Mouse (Mus musculus) MN1 (cell line): ENCODE results near the gene Sh3pxd2a.

ENCODE experiments used
- DNase-seq: peaks from one replicate; pipeline ENCODE4 v3.0.0-alpha.2; 2016; ENCODE audit warnings: low spot score

The Sh3pxd2a gene

DNA sequence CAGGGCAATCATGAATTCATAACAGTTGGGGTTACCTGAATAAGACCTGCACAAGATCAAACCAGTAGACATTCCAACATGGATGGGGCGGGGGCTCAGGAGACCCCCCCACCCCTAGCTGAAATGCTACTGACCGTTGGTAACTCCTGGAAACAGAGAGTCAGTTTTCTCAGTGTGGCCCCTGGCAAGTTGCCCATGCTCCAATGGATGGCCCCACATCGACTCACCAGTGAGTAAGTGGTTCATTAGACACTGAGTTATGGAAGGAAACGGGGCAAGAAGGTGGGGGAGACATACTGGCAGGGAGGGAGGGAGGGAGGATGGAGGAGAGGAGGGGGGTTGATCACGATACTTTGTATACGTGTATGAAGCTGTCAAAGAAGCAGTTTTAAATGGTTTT lies 8.2 kb downstream of the Sh3pxd2a start:
- no peak for DNase-seq

DNA sequence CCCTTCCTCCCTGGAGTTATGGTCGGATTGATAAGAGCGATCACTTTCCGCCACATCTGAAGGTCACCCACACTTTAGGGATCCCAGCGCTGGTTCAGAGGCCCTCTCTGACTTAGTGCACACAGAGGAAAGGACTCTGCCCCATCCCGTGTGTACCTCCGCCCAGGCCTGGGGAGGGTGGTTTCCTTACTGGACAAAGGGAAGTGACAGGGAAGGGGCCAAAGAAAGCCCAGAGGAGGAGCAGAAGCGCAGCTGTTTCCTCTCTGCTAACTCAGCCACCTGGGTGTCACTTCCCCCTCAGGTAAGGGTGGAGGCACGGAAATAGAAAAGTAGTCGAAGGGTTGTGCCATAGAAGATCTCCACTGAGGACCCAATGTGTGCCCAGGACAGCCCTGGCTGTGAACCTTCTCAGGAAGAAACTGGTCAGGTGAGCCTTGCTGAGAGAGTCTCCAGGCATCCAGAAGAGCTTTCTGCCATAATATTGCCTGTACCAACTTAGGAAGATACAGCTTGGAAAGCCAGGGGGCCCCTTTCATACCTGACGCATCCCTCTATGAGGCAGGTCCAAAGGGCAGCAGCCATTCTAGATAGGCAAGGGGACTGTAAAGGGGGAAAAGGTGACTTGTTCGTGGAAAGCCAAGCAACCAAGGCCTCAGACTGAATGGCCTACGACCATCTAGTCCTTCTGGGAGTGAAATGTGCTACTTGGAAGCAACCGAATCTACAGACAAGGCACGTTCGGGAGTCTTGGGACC lies 9.0 kb downstream of the Sh3pxd2a start:
- no peak for DNase-seq

DNA sequence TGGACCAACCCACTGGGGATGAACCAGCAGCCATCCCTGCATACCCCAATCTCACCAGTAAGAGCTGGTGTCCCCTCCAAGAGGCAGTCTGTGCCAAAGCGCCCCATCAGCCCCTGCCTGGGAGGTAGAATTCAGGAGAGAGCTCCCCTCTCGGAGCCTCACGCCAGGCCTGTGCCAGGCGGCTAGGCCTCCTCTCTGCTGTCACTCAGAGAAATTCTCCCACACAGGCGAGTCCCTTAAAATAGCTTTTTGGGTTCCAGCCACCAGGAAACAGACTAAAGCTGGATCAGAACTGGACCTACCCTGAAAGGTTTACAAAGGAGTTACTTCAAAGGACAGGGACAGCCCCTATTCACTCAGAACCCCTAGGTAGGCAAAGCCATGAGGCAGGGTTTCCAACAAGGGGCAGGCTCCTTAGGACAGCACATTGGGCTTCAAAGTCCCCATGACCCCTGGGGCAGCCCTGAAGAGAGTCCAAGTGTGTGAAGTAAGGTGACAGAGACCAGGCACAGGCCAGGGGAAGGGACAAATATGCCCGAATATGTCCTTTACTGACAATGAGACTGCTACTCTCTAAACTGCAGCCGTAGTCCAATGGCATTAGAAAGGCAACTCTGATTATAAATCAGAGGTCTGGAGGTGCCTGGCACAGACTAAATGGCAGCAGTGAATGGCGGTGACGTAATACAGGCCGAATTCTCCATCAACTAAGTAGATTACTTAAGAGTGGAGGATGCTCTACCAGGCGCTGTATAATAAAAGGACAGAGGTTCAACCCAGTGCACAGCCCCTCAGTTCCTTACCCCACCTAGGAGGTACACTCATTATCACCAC lies 9.8 kb downstream of the Sh3pxd2a start:
- peak; percentile 85 for DNase-seq

DNA sequence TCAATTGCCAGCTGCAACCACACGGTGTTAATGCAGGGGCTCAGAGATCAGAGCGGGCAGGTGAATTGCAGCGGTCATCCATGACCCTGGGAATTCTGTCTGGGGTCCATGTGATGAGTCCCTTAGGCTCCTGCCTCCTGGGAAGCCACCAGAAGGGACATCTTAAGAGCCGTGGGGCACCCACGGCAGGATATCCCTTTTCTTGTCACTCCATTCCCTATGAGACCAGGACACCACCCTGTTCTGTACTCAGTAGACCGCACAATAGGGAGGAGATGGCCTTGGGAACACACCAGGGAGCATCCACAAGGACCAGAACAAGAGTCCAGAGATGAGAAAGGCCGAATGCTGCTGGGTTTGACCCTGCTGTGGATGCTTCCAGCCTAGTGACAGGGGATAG lies 10.8 kb downstream of the Sh3pxd2a start:
- no peak for DNase-seq

DNA sequence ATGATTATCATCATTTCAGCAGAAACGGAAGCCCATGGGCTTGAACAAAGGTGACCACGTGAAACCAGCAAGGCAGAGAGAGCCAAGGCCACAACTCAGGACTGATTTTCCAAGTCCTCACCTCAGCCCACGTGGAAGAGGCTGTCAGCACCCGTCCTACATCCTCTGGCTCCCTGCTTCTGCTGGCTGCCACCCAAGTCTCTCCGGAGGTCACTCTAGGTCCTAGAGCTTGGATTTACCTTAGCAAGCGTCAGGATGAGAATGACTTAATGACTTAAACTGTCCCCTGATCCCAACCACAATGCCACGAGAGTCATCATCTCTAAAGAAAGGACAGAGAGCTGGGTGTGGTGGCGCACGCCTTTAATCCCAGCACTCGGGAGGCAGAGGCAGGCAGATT lies 11.5 kb downstream of the Sh3pxd2a start:
- no peak for DNase-seq

DNA sequence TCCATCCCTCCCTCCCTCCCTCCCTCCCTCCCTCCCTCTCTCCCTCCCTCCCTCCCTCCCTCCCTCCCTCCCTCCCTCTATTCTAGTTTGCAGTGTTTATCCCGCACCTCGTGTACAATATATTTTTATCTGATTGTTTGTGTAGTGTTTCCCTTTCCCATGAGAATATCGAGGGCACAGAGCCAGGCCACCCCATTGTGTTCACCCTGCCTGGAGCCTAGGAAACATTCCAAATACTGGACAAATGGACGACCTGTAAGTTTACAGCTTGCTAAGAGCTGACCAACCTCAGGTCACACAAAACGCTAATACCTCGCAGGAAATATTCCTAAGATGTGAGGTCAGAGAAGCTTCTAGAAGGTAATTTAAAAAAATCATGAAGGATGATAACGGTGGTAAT lies 12.0 kb downstream of the Sh3pxd2a start:
- no peak for DNase-seq

DNA sequence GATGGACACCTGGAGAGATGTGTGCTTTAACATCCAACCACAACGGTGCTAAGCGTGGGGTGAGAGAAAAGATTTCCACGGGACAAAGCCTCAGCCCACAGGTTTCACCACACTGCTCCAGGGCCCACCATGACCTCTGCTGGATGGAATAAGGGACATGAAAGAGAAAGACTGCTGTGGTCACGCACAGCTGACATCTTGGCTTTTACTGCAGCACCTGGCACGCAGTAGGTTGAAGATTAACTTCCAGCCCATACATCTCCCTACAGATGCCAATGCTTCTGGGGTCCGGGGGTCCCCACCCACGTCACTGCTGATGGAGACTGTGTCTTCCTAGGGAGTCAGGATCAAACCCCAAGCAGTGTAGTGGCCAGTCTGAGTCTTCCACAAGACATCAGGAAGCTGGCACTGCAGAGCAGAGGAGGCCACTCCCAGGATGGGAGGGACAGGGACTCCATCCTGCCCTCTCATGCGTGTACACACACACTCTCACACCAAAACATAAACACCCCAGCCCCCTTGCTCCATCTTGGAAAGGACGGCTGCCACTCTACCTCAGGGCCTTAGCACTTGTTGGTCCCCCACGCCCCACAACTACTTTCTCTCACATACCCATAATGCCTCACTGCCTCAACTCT lies 12.6 kb downstream of the Sh3pxd2a start:
- no peak for DNase-seq

DNA sequence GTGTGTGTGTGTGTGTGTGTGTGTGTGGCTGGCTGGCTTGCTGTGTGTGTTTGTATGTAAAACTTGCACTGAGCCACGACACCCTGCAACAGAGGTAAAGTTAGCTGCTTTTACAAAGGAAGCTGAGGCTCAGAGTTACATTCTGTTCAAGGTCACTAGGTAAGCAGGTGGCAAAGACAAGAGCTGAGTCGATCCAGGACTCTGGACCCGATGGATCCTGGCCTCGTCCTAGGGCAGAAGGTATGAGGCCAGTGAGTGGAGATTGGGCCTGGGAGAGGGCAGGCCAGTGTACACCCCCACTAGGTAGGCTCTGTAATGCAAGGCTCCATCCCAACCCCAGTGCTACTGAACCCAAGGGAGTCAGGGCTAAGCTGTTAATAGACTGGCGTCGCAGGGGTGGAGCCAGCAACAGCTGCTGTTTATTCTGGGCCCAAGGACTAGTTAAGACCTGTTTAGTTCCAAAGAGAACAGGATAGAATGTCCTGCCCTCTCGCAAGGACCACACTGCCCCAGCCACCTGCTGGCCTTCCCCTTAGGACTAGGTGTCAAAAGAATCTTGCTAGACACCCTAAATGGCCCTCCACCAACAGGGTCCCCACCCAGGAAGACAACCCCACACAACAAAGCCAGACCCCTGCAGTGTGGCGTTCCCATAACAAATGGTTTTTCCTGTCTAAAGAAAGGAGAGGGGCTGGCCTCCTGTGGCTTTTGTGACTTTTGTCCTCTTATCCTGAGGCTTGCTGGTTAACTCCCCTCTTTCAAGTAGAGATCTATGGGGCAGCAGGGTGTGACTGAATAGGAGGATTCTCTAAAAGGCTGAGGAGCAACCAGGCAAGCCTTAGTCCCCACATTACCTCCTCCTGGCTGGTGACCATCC lies 13.7 kb downstream of the Sh3pxd2a start:
- DNase-seq = no peak

DNA sequence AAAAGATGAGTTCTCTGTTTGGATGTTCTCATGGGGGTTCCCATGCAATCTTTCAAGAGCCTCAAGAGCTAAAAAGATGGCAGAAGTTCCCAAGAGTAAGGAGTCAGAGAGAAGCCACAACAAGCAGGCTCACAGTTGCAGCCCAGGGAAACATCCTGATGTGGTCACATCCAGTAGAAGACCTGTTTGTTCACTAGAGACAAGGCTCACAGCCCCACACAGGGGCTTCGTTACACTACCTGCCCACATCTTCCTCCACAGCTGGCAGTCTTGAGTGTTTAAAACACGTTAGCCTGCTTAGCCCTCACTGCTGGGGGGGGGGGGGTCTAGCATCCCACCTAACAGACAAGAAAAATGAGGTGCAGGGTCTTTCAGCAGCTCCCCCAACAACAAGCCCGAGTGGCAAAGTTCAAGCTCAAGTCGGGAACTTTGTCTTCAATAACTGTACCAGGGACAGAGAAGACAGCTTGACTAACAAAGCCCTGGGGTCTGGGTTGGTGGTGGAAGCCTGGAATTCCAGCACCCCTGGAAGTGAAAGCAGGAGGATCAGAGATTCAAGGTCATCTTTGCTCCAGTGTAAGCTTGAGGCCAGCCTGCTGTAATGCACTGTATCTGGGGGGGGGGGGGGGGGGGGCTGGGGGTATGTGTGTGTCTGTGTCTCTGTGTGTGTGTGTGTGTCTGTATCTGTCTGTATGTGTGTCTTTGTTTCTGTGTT lies 14.5 kb downstream of the Sh3pxd2a start:
- no peak for DNase-seq

DNA sequence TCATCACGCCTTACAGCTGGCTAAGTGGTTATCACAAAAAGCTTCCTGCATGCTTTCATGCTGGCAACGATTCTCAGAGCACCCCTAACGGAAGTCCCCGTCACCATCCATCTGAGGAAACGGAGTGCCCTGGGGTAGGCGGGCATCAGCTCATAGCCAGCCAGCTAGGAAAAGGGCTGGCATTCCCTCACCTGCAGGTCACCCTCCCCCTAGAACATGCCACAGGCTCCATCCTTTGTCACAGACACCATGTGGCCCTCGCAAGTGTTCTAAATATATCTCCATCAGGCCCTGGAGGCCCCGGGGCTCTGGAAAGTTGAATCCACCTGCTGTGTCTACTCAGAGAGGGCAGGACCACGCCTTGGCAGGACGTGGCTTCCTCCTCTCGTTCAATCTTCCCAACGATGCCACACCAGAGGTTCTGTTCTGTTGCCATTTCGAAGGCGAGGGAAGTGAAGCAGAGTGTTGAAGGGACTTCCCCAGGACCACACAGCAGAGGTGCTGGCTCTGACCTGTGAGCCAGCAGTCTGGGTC lies 15.5 kb downstream of the Sh3pxd2a start:
- DNase-seq = no peak

DNA sequence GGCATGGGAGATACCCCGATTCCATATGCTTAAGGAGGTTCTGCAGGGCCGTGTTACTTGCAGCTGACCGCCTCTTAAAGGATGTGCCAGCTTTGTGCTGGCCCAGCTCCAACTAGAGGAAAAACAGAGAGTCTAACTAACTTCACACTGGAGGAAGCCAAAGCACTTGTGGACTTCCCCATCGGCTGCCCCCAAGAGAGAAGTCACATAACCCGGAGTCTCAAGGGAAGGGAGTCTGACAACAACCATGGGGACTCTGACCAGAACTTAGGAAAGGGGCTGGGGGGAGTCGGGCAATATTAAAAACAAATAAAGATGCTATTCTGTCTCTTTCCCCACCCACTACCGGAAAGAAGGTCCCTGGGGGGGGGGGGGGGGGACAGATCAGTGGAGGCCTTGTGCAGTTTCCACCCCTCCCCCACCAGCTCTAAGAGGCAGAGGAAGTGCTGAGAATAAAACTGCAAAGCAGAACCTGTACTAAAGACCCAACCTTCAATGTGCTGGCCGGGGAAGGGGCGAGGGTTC lies 17.3 kb downstream of the Sh3pxd2a start:
- DNase-seq = peak; percentile 64

DNA sequence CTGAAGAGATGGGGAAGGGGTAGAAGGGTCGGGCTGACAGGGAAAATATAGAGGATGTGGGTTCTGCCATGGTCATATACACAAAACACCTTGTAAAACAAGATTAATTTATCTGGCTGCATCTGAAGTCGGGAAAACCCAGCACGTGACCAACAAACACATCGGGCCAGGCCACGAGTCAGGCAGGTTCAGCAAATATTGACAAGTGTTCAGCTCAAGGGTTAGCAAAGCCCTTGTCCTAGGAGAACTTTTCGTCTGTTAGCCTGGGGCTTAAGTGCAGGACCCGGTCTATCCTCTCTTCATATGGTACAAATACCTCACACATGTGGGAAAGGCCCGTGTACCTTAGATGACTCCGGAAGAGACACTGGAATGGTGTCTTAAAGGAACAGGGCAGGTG lies 18.1 kb downstream of the Sh3pxd2a start:
- DNase-seq = no peak

DNA sequence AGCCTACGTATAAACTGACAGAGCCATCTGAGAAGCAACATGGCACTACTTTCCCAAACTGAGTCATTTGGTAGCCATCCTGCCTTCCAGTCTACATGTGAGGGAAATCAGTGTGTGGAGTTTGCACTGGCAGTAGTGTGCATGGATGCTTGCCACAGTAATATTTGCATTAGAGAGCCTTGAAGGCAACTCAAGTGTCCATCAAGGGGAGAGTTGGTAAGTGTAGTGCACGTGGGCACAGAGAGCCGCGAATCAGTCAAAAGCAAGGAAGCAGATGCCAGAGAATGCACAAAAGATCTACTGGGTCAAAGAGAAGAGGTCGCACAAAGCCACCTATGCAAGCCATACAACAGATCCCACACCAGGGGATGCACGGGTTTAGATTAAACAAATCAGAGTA lies 18.5 kb downstream of the Sh3pxd2a start:
- no peak for DNase-seq

DNA sequence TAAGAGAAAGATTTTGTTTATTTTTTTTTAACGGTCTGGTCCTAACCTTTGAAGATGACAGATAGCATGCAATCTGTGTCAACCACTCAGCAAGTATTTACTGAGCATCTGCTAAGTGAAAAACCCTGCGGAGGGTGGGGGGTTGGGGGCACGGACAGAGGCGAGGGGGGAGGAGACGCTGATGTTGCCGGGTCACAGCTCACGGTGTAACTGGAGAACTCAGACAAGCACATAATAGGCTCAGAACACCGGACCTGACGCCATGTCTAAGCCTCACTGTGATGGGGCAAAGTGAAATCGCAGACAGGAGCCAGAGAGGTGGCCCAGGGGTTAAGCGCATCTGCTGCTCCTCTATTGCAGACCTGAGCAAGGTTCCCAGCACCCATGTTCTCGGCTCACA lies 19.7 kb downstream of the Sh3pxd2a start:
- no peak for DNase-seq

DNA sequence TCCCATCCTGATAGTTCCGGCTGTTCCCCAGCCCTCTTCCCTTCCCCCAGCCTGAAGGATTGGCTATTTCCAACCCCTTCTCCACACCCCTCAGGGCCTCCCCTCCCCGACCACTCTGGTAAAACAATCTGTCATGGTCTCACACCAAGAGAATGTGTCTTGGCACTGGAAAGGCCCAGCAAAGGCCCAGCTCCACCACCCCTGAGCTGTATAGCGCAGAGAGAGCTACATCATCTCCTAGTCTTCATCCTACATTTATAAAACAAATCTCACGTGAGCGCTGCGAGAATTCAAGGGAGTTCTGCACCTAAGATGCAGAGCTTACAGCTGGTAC lies 21.9 kb downstream of the Sh3pxd2a start:
- no peak for DNase-seq

DNA sequence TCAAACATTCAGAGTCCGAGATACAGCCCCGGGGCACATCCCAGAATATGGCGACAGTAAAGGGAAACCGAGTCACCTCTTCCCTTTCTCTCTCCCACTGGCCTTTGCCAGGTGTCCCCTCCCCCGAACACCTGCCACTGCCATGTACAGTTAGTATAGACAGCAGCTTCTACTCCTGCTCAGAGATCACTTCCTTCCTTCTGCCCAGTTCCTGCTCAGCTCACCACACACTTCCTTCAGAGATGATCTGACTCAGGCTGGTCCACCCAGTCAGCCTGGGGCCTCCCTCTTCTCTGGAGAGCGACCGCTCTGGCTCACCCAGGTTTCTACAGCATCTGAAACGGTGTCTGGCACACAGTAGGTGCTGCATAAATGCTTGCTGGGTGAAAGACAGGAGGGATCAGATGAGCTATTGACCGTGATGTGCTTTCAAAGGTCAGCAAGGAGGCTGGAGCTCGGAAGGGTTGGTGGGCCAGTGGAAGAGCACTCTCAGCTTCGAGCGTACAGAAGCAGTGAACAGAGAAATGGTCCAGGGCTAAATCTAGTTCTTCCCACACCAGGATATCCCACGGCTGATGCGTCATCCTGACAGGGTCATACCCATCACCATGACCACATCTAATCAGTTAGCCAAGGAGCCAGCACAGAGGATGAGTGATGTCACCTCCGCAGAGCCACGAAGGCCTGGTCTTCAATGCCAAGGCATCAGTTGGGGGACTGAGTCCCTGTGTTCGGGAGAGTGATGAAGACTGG lies 22.5 kb downstream of the Sh3pxd2a start:
- DNase-seq = peak; percentile 59

DNA sequence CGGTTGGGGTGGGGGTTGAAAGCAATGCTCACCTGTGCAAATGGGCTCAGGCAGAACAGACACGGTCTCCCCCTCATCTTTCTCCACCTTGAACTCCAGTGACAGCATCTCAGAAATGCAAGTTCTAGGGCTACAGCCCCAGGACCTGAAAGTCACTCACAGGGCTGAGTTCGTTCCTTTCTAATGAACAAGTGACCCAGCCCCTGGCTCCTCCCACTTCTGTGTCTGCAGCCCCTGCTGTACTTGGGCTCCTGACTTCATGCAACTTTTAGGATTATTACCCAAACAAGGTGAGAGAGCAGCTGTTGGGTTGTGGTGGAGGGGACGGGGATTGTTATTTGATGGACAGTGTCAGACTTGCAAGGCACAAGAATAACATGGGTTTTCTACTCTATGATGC lies 23.2 kb downstream of the Sh3pxd2a start:
- DNase-seq = no peak

DNA sequence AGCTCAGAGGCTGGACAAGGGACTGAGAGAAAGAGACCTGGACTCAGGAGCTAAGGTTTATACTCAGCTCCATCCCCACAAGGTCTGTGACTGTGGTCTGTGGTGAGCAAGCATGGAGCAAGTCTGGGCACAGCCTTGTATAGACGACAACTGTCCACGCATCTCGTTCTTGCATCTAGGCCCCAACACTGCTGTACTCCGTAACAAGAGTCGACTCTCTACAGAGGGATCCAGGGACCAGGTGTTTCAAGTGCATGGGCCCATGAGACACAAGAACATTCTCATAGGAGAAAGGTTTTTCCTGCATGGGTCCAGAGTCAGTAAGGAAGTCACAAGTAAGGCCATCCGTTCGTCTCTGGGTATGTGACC lies 23.8 kb downstream of the Sh3pxd2a start:
- DNase-seq = no peak

DNA sequence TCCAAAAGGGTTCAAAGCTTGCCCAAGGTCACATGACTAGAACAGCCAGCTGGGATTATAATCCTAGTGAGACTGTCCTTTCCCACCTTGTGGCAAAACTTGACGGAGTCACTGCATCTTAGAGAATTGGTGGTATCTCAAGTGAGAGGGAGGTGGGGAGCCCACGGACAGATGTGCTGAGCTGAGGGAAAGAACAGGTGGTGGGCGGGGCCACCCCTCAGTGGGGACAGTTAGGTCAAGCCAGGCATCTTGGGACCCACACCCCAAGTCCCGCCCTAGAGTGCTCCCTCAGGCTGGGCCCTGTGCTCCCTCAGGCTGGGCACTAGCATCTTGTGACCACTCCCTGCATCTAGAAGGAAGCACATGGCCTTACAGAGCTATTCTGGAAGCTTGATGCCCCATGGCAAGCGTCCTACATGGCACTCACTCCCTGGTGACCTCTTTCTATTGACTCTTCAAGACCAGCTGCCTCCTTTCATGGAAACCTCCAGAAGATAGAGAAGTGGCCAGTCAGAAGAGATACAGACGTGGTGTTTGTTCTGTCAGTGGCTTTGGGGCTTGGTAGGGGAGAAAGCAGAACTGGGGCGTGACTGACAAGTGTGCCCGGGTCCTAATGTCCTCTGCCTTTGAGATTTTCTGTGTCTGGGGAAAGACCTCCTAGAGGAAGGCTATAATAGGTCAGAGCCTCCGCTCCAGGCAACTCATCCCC lies 24.3 kb downstream of the Sh3pxd2a start:
- no peak for DNase-seq

DNA sequence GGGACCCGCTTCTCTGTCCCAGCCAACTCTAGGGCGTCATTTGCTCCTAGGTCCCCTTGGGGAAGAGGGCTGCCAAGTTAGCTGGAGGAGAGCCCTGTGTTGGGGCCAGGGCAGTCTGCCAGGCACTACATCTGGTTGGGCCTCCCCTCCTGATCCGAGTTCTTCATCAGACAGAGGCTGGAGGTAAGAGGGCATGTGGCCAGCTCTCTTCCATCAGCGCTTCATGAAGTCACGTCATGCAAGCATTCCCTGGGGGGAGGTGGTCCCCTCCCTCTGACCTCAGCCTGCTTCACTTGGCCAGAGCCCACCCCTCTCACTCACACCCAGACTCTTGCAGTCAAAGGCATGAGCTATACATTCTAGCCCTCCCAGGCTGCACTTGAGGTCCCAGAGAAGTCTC lies 25.8 kb downstream of the Sh3pxd2a start:
- peak; percentile 92 for DNase-seq
